Mouse (Mus musculus) liver, postnatal 0 days (tissue): ENCODE results near the gene Slc44a1. TPM values are rescaled to one million over a fixed set of nuclear protein-coding genes. Genes with fewer than 3 reads are reported as not detected.

Experiments
- ATAC-seq: fragments of 200-750 bp; cut with Nextera tagmentation; 2 replicates; pipeline ENCODE4 v1.8.0; 2017; ENCODE audit warnings: mild to moderate bottlenecking, moderate library complexity
- DNase-seq: peaks from one replicate; pipeline ENCODE4 v3.0.0-alpha.2; 2016
- H3K27ac ChIP-seq: fragments of 300-500 bp; sonication (generic); 2 replicates; pipeline ENCODE4 v1.5.1; 2014; ENCODE audit warnings: antibody characterized with exemption, moderate library complexity, mild to moderate bottlenecking, low read depth
- H3K27me3 ChIP-seq: fragments of 300-500 bp; sonication (generic); 2 replicates; pipeline ENCODE4 v1.6.1; 2014; ENCODE audit warnings: low read length, control low read depth, mixed read lengths; ENCODE audit not compliant: insufficient read depth
- H3K36me3 ChIP-seq: fragments of 300-500 bp; sonication (generic); replicated peaks from 2 replicates; pipeline ENCODE4 v1.6.1; 2014; ENCODE audit warnings: mild to moderate bottlenecking, control low read depth, low read length, moderate library complexity, mixed read lengths; ENCODE audit not compliant: insufficient read depth
- H3K4me1 ChIP-seq: fragments of 300-500 bp; sonication (generic); 2 replicates; pipeline ENCODE4 v1.6.1; 2014; ENCODE audit warnings: antibody characterized with exemption, mild to moderate bottlenecking, control low read depth; ENCODE audit not compliant: insufficient read depth
- H3K4me2 ChIP-seq: fragments of 300-500 bp; sonication (generic); 2 replicates; pipeline ENCODE4 v1.6.1; 2014; ENCODE audit warnings: low read depth, mild to moderate bottlenecking, low read length, moderate library complexity, mixed read lengths
- H3K4me3 ChIP-seq: fragments of 300-500 bp; sonication (generic); 2 replicates; pipeline ENCODE4 v1.5.1; 2014; ENCODE audit warnings: low read depth, low read length
- H3K9ac ChIP-seq: fragments of 300-500 bp; sonication (generic); replicated peaks from 2 replicates; pipeline ENCODE4 v1.6.1; 2014; ENCODE audit warnings: mild to moderate bottlenecking, moderate library complexity
- H3K9me3 ChIP-seq: fragments of 300-500 bp; sonication (generic); 2 replicates; pipeline ENCODE4 v1.6.1; 2016; ENCODE audit warnings: mild to moderate bottlenecking, control low read depth, low read length, mixed read lengths
- CTCF ChIP-seq: sonication (generic); IDR thresholded peaks from 2 replicates; pipeline ENCODE4 v1.5.1; 2016; ENCODE audit warnings: antibody characterized with exemption, low read depth
- EP300 ChIP-seq: IDR thresholded peaks from 2 replicates; pipeline ENCODE4 v1.6.1; 2016; ENCODE audit warnings: antibody characterized with exemption, low read depth, mild to moderate bottlenecking
- WGBS: fragments of 180-500 bp; shearing (Covaris S2); extraction: QIAGEN DNeasy Blood & Tissue Kit; methylation state at CpG from one replicate; pipeline ENCODE4 v1.1.7; 2014; ENCODE audit not compliant: insufficient replicate concordance; 5-methylcytosine and 5-hydroxymethylcytosine counted together
- polyA plus RNA-seq: library from polyadenylated mRNA; unstranded; fragments of >200 nt; fragmentation: Nextera tagmentation; extraction: Ambion mirVana; gene quantifications from 2 replicates; pipeline ENCODE4 v1.2.1, GENCODE M21; 2015

Slc44a1 gene
- polyA plus RNA-seq, 1 experiment from 2014 or later, result 11.6 TPM

GRCm38 (mm10) chr4:53411958-53412870, 28.0 kb upstream of the Slc44a1 start:
- no peak overlapping the region for H3K9ac ChIP-seq
- 0 out of 2 replicates have a peak overlapping the region, but pooled peaks have one; percentile 26 for H3K4me2 ChIP-seq
- H3K27me3 ChIP-seq, result no peaks in the 10 kb centered on the region
- DNase-seq (no peak), ATAC-seq (no peak)
- no peak overlapping the region for H3K4me3 ChIP-seq
- H3K4me1 ChIP-seq, result peaks cover 26% of the 10 kb centered on the region
- WGBS, result 46% methylated on average over 9 of the region's 9 CpGs
- no peaks in the 10 kb centered on the region for H3K9me3 ChIP-seq
- TF ChIP-seq EP300 (0 out of 2 replicates have a peak, but pooled peaks have one; percentile 42), CTCF (no peak)
- H3K27ac ChIP-seq, result no peak overlapping the region
- H3K36me3 ChIP-seq, result no peaks in the 10 kb centered on the region

GRCm38 (mm10) chr4:53412991-53413390, 27.2 kb upstream of the Slc44a1 start:
- no peak for ATAC-seq
- DNase-seq, result no peak
- Histone ChIP-seq H3K4me1 (peaks cover 26% of the 10 kb centered on the region), H3K4me3 (no peak overlapping the region), H3K27ac (peak overlapping the region; percentile 74), H3K27me3 (no peaks in the 10 kb centered on the region), H3K4me2 (no peak overlapping the region), H3K9ac (no peak overlapping the region; the same call in 1 of the 2 replicates), H3K9me3 (no peaks in the 10 kb centered on the region), H3K36me3 (no peaks in the 10 kb centered on the region)
- TF ChIP-seq CTCF, result no peak
- TF ChIP-seq EP300, result no peak
- 65% methylated on average over 6 of the region's 6 CpGs for WGBS

- peak overlapping the region; percentile 74 for H3K27ac ChIP-seq
- no peak overlapping the region for H3K4me3 ChIP-seq
- peak; percentile 95 for ATAC-seq
- 37% methylated on average over 9 of the region's 9 CpGs for WGBS
- no peaks in the 10 kb centered on the region for H3K9me3 ChIP-seq
- H3K4me2 ChIP-seq, result no peak overlapping the region
- no peaks in the 10 kb centered on the region for H3K27me3 ChIP-seq
- no peak overlapping the region for H3K9ac ChIP-seq
- TF ChIP-seq EP300 (peak; percentile 74), CTCF (no peak)
- H3K4me1 ChIP-seq, result peaks cover 26% of the 10 kb centered on the region
- no peaks in the 10 kb centered on the region for H3K36me3 ChIP-seq
- no peak for DNase-seq
These were observed 26.0 kb upstream of the Slc44a1 start for GRCm38 (mm10) chr4:53414031-53414797.

GRCm38 (mm10) chr4:53415873-53416637, 24.2 kb upstream of the Slc44a1 start:
- WGBS, result 66% methylated on average over 10 of the region's 10 CpGs
- no peaks in the 10 kb centered on the region for H3K9me3 ChIP-seq
- H3K4me3 ChIP-seq, result no peak overlapping the region
- TF ChIP-seq CTCF (no peak), EP300 (no peak)
- no peak overlapping the region for H3K4me2 ChIP-seq
- peaks cover 26% of the 10 kb centered on the region for H3K4me1 ChIP-seq
- peak overlapping the region; percentile 55 for H3K27ac ChIP-seq
- H3K27me3 ChIP-seq, result no peaks in the 10 kb centered on the region
- peak; percentile 38 for ATAC-seq
- no peak for DNase-seq
- no peak overlapping the region for H3K9ac ChIP-seq
- no peaks in the 10 kb centered on the region for H3K36me3 ChIP-seq

GRCm38 (mm10) chr4:53416928-53417327, 23.3 kb upstream of the Slc44a1 start:
- Histone ChIP-seq H3K4me3 (no peak overlapping the region), H3K4me2 (no peak overlapping the region), H3K4me1 (peaks cover 26% of the 10 kb centered on the region), H3K9ac (no peak overlapping the region), H3K27ac (no peak overlapping the region), H3K27me3 (no peaks in the 10 kb centered on the region), H3K9me3 (no peaks in the 10 kb centered on the region), H3K36me3 (no peaks in the 10 kb centered on the region)
- 57% methylated on average over 7 of the region's 7 CpGs for WGBS
- no peak for DNase-seq
- no peak for TF ChIP-seq EP300
- no peak for TF ChIP-seq CTCF
- no peak for ATAC-seq

- Histone ChIP-seq H3K27me3 (no peaks in the 10 kb centered on the region), H3K4me2 (no peak overlapping the region), H3K9me3 (no peaks in the 10 kb centered on the region), H3K4me1 (no peaks in the 10 kb centered on the region), H3K9ac (no peak overlapping the region), H3K27ac (no peak overlapping the region), H3K4me3 (no peak overlapping the region), H3K36me3 (no peaks in the 10 kb centered on the region)
- TF ChIP-seq CTCF (peak; percentile 37), EP300 (no peak)
- no peak for DNase-seq
- ATAC-seq, result no peak
- WGBS, result 68% methylated on average over 2 of the region's 2 CpGs
These were observed 17.4 kb upstream of the Slc44a1 start for GRCm38 (mm10) chr4:53422799-53423198.
